Mouse (Mus musculus) liver, embryonic 16.5 days (tissue): Measurements from ENCODE around the gene Tmem132c. TPM values are rescaled to one million over a fixed set of nuclear protein-coding genes. Genes with fewer than 3 reads are reported as not detected.

Experiments
- ATAC-seq: fragments of 200-750 bp; cut with Nextera tagmentation; 2 replicates; pipeline ENCODE4 v1.8.0; 2017; ENCODE audit warnings: low read depth, mild to moderate bottlenecking, moderate number of reproducible peaks, moderate library complexity
- H3K27ac ChIP-seq: fragments of 300-500 bp; sonication (generic); 2 replicates; pipeline ENCODE4 v1.5.1; 2014; ENCODE audit warnings: mild to moderate bottlenecking, low read length
- H3K27me3 ChIP-seq: fragments of 300-500 bp; sonication (generic); 2 replicates; pipeline ENCODE4 v1.6.1; 2014; ENCODE audit warnings: low read depth, low read length, mixed read lengths; ENCODE audit not compliant: control insufficient read depth, insufficient read depth
- H3K36me3 ChIP-seq: fragments of 300-500 bp; sonication (generic); 2 replicates; pipeline ENCODE4 v1.6.1; 2014; ENCODE audit warnings: mild to moderate bottlenecking; ENCODE audit not compliant: control insufficient read depth, insufficient read depth
- H3K4me1 ChIP-seq: fragments of 300-500 bp; sonication (generic); 2 replicates; pipeline ENCODE4 v1.6.1; 2014; ENCODE audit warnings: low read depth, low read length, mixed read lengths; ENCODE audit not compliant: control insufficient read depth
- H3K4me2 ChIP-seq: fragments of 300-500 bp; sonication (generic); 2 replicates; pipeline ENCODE4 v1.6.1; 2014; ENCODE audit warnings: low read depth, low read length, mixed read lengths
- H3K4me3 ChIP-seq: fragments of 300-500 bp; sonication (generic); 2 replicates; pipeline ENCODE4 v1.5.1; 2014; ENCODE audit warnings: low read depth, mild to moderate bottlenecking, low read length
- H3K9ac ChIP-seq: fragments of 300-500 bp; sonication (generic); 2 replicates; pipeline ENCODE4 v1.6.1; 2014; ENCODE audit warnings: low read depth, low read length
- H3K9me3 ChIP-seq: fragments of 300-500 bp; sonication (generic); replicated peaks from 2 replicates; pipeline ENCODE4 v1.6.1; 2016; ENCODE audit warnings: low read length; ENCODE audit not compliant: control insufficient read depth
- WGBS: fragments of 180-500 bp; shearing (Covaris S2); extraction: QIAGEN DNeasy Blood & Tissue Kit; methylation state at CpG from one replicate; pipeline ENCODE4 v1.1.7; 2014; ENCODE audit not compliant: insufficient replicate concordance; 5-methylcytosine and 5-hydroxymethylcytosine counted together
- polyA plus RNA-seq: library from polyadenylated mRNA; unstranded; fragments of >200 nt; fragmentation: Nextera tagmentation; extraction: Ambion mirVana; gene quantifications from 2 replicates; pipeline ENCODE4 v1.2.1, GENCODE M21; 2015

The Tmem132c gene
- polyA plus RNA-seq, 1 experiment from 2014 or later: 0.06 TPM

GRCm38 (mm10) chr5:127441963-127442362 is 200.4 kb downstream of the Tmem132c start:
- Histone ChIP-seq H3K9ac (no peak overlapping the region), H3K27me3 (no peaks in the 10 kb centered on the region), H3K4me2 (no peak overlapping the region), H3K36me3 (no peaks in the 10 kb centered on the region), H3K4me3 (no peak overlapping the region), H3K4me1 (no peaks in the 10 kb centered on the region), H3K27ac (no peak overlapping the region), H3K9me3 (no peaks in the 10 kb centered on the region; the same call in 1 of the 2 replicates)
- 60% methylated on average over 10 of the region's 10 CpGs for WGBS
- no peak for ATAC-seq

GRCm38 (mm10) chr5:127453580-127453979 is 212.0 kb downstream of the Tmem132c start:
- ATAC-seq: no peak
- no peaks in the 10 kb centered on the region for H3K27me3 ChIP-seq
- no peak overlapping the region for H3K27ac ChIP-seq
- no peak overlapping the region for H3K9ac ChIP-seq
- no peak overlapping the region for H3K4me3 ChIP-seq
- WGBS: 21% methylated on average over 4 of the region's 4 CpGs
- no peaks in the 10 kb centered on the region for H3K36me3 ChIP-seq
- no peaks in the 10 kb centered on the region; the same call in none of the 2 replicates for H3K9me3 ChIP-seq
- no peaks in the 10 kb centered on the region for H3K4me1 ChIP-seq
- H3K4me2 ChIP-seq: no peak overlapping the region

DNA sequence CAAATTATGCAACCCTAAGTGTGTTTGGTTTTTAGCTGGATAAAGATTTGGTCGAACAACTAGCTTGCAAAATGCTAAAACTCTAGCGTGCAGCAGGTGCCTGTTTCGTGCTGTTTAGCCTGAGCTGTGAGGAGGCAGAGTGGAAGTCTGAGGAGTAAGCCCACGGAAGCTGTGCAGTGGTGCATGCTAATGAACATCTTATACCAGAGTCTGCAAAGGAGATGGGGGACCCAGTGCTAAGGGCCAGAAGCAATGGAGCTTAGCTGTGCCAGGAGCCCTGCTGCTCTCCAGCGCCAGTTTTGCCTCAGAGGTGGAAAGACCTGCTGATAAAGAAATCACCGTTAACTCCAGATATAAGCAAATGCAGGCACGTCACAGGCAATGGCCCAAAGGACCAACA is 212.5 kb downstream of the Tmem132c start:
- no peaks in the 10 kb centered on the region for H3K4me1 ChIP-seq
- WGBS: 59% methylated on average over 7 of the region's 7 CpGs
- no peak overlapping the region for H3K4me2 ChIP-seq
- H3K9ac ChIP-seq: no peak overlapping the region
- ATAC-seq: no peak
- no peaks in the 10 kb centered on the region; the same call in none of the 2 replicates for H3K9me3 ChIP-seq
- no peak overlapping the region for H3K27ac ChIP-seq
- H3K4me3 ChIP-seq: no peak overlapping the region
- H3K27me3 ChIP-seq: no peaks in the 10 kb centered on the region
- H3K36me3 ChIP-seq: no peaks in the 10 kb centered on the region

DNA sequence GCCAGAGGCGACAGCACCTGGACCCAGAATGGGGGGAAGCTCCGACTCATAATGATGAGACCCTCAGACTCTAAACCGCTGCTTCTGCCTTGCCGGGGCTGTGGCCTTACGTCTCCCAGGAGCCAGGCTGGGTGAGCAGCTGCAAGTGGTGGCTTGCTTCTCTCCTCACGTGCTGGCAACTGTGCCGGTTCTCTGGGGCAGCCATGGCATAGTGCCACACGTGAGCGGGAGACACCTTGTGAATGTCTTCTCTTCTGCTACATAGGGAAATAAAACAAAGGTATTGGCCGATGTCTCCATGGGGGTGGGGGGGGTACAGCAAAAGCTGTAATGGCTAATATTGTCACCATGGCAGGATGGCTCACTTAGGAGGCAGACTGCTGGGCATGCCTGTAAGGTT is 214.5 kb downstream of the Tmem132c start:
- Histone ChIP-seq H3K4me1 (no peaks in the 10 kb centered on the region), H3K36me3 (no peaks in the 10 kb centered on the region), H3K27ac (no peak overlapping the region), H3K9ac (no peak overlapping the region), H3K27me3 (no peaks in the 10 kb centered on the region), H3K9me3 (no peaks in the 10 kb centered on the region; the same call in 1 of the 2 replicates), H3K4me3 (no peak overlapping the region), H3K4me2 (no peak overlapping the region)
- 70% methylated on average over 10 of the region's 10 CpGs for WGBS
- no peak for ATAC-seq

DNA sequence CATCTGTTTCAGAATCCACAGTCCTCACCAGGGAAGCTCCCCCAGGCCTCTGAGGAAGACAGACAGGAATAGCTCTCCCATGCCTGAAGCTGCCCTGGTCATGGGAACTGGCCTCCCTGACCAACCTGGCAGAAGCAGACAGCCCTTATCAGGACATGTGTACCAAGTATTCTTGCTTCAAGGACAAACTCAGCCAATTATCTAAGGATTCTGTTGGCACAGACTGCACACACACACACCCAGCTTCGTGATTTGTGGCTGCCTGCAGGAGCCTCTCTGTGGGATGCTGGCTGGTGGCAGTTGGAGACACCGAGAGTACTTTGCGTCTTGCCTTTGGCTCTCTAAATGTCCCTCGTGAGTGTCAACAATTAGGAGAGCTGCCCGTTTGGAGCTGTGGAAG is 226.5 kb downstream of the Tmem132c start:
- Histone ChIP-seq H3K4me3 (no peak overlapping the region), H3K27me3 (no peaks in the 10 kb centered on the region), H3K4me1 (no peaks in the 10 kb centered on the region), H3K9ac (no peak overlapping the region), H3K36me3 (no peaks in the 10 kb centered on the region), H3K27ac (no peak overlapping the region), H3K4me2 (no peak overlapping the region), H3K9me3 (no peaks in the 10 kb centered on the region; the same call in 1 of the 2 replicates)
- ATAC-seq: no peak
- WGBS: 37% methylated on average over 5 of the region's 5 CpGs

- Histone ChIP-seq H3K27ac (no peak overlapping the region), H3K27me3 (no peaks in the 10 kb centered on the region), H3K4me2 (no peak overlapping the region), H3K4me3 (no peak overlapping the region), H3K36me3 (no peaks in the 10 kb centered on the region), H3K9me3 (no peaks in the 10 kb centered on the region; the same call in 1 of the 2 replicates), H3K9ac (no peak overlapping the region), H3K4me1 (no peaks in the 10 kb centered on the region)
- WGBS: 60% methylated on average over 3 of the region's 3 CpGs
- ATAC-seq: no peak
Observed at GRCm38 (mm10) chr5:127470351-127470750, 228.7 kb downstream of the Tmem132c start.

DNA sequence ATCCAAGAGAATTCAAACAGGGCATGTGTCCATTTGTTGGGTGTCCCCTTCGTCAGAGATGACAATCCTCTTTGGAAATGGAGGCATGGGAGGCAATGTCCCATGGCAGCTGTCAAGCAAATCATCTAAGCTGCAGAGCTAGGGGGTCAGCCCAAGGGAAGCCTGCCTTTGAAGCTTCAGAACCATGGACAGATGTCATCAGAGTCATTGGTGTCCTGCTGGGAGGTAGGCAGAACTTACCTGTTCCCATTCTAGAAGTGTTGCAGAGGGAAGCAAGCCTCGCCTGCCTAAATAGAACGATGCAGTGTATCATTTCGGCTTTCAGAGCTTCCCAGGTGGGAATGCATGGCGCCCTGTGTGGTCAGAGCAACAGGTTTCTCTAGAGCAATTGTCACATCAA is 230.3 kb downstream of the Tmem132c start:
- no peaks in the 10 kb centered on the region for H3K27me3 ChIP-seq
- ATAC-seq: no peak
- no peak overlapping the region for H3K4me2 ChIP-seq
- no peak overlapping the region for H3K4me3 ChIP-seq
- no peak overlapping the region for H3K27ac ChIP-seq
- no peaks in the 10 kb centered on the region for H3K36me3 ChIP-seq
- no peaks in the 10 kb centered on the region for H3K4me1 ChIP-seq
- WGBS: 14% methylated on average over 5 of the region's 5 CpGs
- no peaks in the 10 kb centered on the region for H3K9me3 ChIP-seq
- no peak overlapping the region for H3K9ac ChIP-seq

DNA sequence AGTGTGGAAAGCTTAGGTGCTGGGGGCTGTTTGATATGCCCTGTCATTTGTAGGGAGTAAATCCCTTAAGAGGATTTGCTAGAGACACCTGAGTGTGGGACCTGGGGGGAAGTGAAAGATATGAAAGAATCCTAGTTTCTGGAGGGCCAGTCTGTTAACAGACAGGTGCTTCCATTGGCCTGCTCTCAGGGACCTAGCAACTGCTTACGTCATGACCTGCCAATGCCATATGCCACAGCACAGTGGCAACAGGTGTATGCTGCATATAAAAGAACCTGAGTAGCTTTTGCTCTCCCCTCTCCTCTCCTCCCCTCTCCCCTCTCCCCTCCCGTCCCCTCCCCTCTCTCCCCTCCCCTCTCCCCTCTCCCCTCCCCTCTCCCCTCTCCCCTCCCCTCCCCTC is 232.1 kb downstream of the Tmem132c start:
- H3K4me2 ChIP-seq: no peak overlapping the region
- no peaks in the 10 kb centered on the region for H3K36me3 ChIP-seq
- H3K9me3 ChIP-seq: no peaks in the 10 kb centered on the region
- no peak overlapping the region for H3K27ac ChIP-seq
- no peak overlapping the region for H3K4me3 ChIP-seq
- no peak for ATAC-seq
- no peaks in the 10 kb centered on the region for H3K4me1 ChIP-seq
- WGBS: 42% methylated on average over 1 of the region's 2 CpGs
- no peak overlapping the region for H3K9ac ChIP-seq
- no peaks in the 10 kb centered on the region for H3K27me3 ChIP-seq

DNA sequence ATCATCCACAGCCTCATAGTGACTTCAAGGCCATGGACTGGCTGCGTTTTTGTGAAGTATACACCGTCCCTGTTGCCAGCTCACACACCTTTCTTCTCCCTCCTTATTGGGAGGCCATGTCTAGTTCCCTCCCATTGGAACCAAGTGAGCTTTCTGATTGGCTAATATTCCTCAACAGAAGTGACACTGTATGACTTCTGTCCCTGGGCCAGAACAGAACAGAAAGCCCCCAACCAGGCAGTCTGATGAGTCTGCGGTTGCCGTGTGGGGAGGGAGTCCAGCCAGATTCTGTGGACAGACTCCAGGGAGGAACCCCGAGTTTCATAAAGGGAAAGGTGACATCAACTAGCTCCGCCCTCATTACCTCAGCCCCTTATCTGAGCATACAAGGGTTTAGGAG is 233.2 kb downstream of the Tmem132c start:
- Histone ChIP-seq H3K9ac (no peak overlapping the region), H3K4me2 (no peak overlapping the region)

More for the DNA sequence above, 233.2 kb downstream of the Tmem132c start:
- no peaks in the 10 kb centered on the region for H3K4me1 ChIP-seq
- H3K27ac ChIP-seq: no peak overlapping the region
- WGBS: 55% methylated on average over 6 of the region's 6 CpGs
- no peak for ATAC-seq
- no peaks in the 10 kb centered on the region for H3K27me3 ChIP-seq
- H3K9me3 ChIP-seq: no peaks in the 10 kb centered on the region
- no peaks in the 10 kb centered on the region for H3K36me3 ChIP-seq
- H3K4me3 ChIP-seq: no peak overlapping the region
